Mouse (Mus musculus) kidney, embryonic 14.5 days (tissue): Measurements from ENCODE around the gene Cfap45. TPM values are rescaled to one million over a fixed set of nuclear protein-coding genes. Genes with fewer than 3 reads are reported as not detected.

Source experiments
- ATAC-seq: fragments of 200-750 bp; cut with Nextera tagmentation; 2 replicates; pipeline ENCODE4 v1.8.0; 2017; ENCODE audit warnings: moderate number of reproducible peaks, mild to moderate bottlenecking, moderate TSS enrichment, moderate library complexity; ENCODE audit not compliant: low FRiP score, low TSS enrichment
- H3K27ac ChIP-seq: fragments of 300-500 bp; sonication (generic); 2 replicates; pipeline ENCODE4 v1.5.1; 2014; ENCODE audit warnings: low read depth, mild to moderate bottlenecking, low read length, moderate library complexity, mixed read lengths
- H3K27me3 ChIP-seq: fragments of 300-500 bp; sonication (generic); 2 replicates; pipeline ENCODE4 v1.6.1; 2014; ENCODE audit warnings: mild to moderate bottlenecking, low read length; ENCODE audit not compliant: control insufficient read depth, insufficient read depth
- H3K36me3 ChIP-seq: fragments of 300-500 bp; sonication (generic); 2 replicates; pipeline ENCODE4 v1.6.1; 2014; ENCODE audit warnings: low read length, mixed read lengths; ENCODE audit not compliant: control insufficient read depth, insufficient read depth
- H3K4me1 ChIP-seq: fragments of 300-500 bp; sonication (generic); 2 replicates; pipeline ENCODE4 v1.6.1; 2014; ENCODE audit warnings: low read length, mixed read lengths; ENCODE audit not compliant: control insufficient read depth, insufficient read depth
- H3K4me2 ChIP-seq: fragments of 300-500 bp; sonication (generic); replicated peaks from 2 replicates; pipeline ENCODE4 v1.6.1; 2014; ENCODE audit warnings: low read depth, mild to moderate bottlenecking, low read length
- H3K4me3 ChIP-seq: fragments of 300-500 bp; sonication (generic); 2 replicates; pipeline ENCODE4 v1.5.1; 2014; ENCODE audit warnings: mild to moderate bottlenecking, low read length
- H3K9ac ChIP-seq: fragments of 300-500 bp; sonication (generic); 2 replicates; pipeline ENCODE4 v1.6.1; 2014; ENCODE audit warnings: low read depth, mild to moderate bottlenecking, low read length, moderate library complexity
- H3K9me3 ChIP-seq: fragments of 300-500 bp; sonication (generic); 2 replicates; pipeline ENCODE4 v1.6.1; 2016; ENCODE audit warnings: low read length; ENCODE audit not compliant: control insufficient read depth
- WGBS: fragments of 180-500 bp; shearing (Covaris S2); extraction: QIAGEN DNeasy Blood & Tissue Kit; methylation state at CpG from one replicate; pipeline ENCODE4 v1.1.7; 2014; 5-methylcytosine and 5-hydroxymethylcytosine counted together
- polyA plus RNA-seq: library from polyadenylated mRNA; unstranded; fragments of >200 nt; fragmentation: Nextera tagmentation; extraction: Ambion mirVana; gene quantifications from 2 replicates; pipeline ENCODE4 v1.2.1, GENCODE M21; 2014

Cfap45 gene
- polyA plus RNA-seq, 1 experiment from 2014 or later, result 1.2 TPM

DNA sequence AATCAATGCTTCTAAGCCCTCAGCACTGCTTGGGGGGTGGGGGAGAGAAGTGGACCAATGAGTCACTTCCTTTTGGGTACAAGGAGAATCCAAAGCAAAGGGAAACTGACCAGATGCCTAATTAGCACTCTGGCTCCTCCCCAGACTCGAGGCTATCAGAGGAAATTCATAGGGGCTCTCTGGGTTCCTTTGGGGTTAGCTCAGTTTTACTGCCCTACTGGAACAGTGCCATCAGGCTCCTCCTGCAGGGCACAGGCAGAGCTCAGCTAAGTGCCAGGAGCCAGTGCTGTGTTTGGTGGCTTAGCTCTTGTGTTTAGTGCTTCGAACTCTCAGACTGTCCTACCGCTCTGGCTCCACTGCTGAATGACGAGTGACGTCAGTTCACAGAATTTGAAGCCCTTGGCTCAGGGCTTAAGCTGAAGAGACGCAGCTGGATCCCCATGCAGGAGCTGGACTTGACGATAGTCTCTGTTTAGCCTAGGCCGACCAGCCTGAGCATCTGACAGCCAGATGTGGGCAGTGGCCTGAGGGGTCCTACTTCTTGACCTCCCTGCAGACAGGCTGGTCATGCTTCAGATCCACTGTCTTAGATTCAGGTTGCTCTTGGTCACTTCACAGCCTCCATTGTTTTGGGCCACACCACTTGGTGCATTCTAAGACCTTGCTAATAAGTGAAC lies 10.1 kb downstream of the Cfap45 start:
- Histone ChIP-seq H3K4me1 (0 out of 2 replicates have a peak, but pooled peaks cover 4% of the 10 kb centered on the region), H3K9ac (no peak overlapping the region), H3K4me3 (no peak overlapping the region), H3K27ac (no peak overlapping the region), H3K27me3 (0 out of 2 replicates have a peak, but pooled peaks cover 3% of the 10 kb centered on the region), H3K36me3 (no peaks in the 10 kb centered on the region), H3K4me2 (no peak overlapping the region), H3K9me3 (no peaks in the 10 kb centered on the region)
- 21% methylated on average over 8 of the region's 8 CpGs for WGBS
- ATAC-seq, result 0 out of 2 replicates have a peak, but pooled peaks have one; percentile 10

DNA sequence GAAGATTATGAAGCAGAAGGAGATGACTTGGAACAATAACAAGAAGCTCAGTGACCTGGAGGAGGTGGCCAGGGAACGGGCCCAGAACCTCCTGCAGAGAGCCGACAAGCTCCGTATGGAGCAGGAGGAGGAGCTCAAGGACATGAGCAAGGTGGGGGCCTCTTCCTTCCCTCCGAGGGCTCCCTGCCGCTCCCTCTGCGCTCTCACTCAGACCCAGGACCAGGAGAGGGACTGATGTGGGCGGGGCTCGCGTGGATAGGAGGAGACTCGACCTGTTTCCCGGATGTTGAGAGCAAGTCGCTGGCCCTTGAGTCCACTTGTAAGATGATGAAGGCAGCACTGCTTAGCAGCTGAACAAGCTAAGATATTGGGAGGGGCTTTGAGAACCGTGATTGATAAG lies 11.9 kb downstream of the Cfap45 start:
- Histone ChIP-seq H3K36me3 (no peaks in the 10 kb centered on the region), H3K27me3 (no peaks in the 10 kb centered on the region), H3K27ac (no peak overlapping the region), H3K4me3 (peak overlapping the region; percentile 16), H3K9ac (0 out of 2 replicates have a peak overlapping the region, but pooled peaks have one; percentile 20), H3K9me3 (no peaks in the 10 kb centered on the region), H3K4me1 (0 out of 2 replicates have a peak, but pooled peaks cover 4% of the 10 kb centered on the region), H3K4me2 (peak overlapping the region; percentile 36)
- peak; percentile 87 for ATAC-seq
- WGBS, result 3% methylated on average over 13 of the region's 13 CpGs

DNA sequence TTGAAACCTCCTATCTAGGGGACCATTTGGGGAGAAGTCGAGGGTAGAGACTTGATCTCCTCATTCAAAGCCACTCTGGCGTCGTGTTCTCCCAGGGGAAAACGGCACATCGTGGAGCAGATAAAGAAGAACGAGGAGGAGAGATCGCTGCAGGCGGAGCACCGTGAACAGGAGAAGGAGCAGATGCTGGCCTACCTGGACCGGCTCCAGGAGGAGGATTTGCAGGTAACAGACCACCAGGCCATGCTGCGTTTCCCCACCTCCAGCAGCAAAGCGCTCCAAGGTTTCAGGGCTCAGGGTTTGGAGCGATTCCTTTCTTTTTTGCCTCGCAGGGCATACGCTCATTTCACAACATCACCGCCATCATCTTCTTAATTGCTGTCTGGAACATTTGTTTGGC lies 14.5 kb downstream of the Cfap45 start:
- Histone ChIP-seq H3K4me3 (no peak overlapping the region), H3K4me1 (0 out of 2 replicates have a peak, but pooled peaks cover 4% of the 10 kb centered on the region), H3K9ac (no peak overlapping the region), H3K27me3 (no peaks in the 10 kb centered on the region), H3K4me2 (no peak overlapping the region), H3K36me3 (no peaks in the 10 kb centered on the region), H3K27ac (no peak overlapping the region), H3K9me3 (no peaks in the 10 kb centered on the region)
- 86% methylated on average over 16 of the region's 16 CpGs for WGBS
- ATAC-seq, result no peak

DNA sequence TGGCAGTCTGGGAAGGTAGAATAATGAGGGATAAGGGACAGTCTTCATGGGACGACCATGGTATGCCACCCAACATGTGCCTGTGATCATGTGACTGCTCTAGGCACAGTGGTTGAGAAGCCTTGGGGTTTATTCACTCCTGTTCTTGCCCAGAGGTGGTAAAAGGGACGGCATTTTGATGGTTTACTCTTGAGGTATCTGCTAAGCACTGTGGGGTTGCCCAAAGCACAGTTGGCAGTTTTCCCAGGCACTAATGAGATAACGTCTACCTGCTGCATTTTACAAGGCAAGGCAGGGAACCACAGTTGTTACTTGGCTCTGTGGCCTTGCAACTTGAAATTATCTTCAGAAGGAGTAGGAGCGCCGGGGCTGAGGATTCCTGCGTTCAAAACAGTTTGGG lies 19.2 kb downstream of the Cfap45 start:
- no peak overlapping the region for H3K4me2 ChIP-seq
- ATAC-seq, result no peak
- no peak overlapping the region for H3K9ac ChIP-seq
- H3K27ac ChIP-seq, result no peak overlapping the region
- H3K9me3 ChIP-seq, result no peaks in the 10 kb centered on the region
- no peaks in the 10 kb centered on the region for H3K27me3 ChIP-seq
- H3K36me3 ChIP-seq, result no peaks in the 10 kb centered on the region
- 71% methylated on average over 6 of the region's 6 CpGs for WGBS
- no peak overlapping the region for H3K4me3 ChIP-seq
- no peaks in the 10 kb centered on the region for H3K4me1 ChIP-seq

DNA sequence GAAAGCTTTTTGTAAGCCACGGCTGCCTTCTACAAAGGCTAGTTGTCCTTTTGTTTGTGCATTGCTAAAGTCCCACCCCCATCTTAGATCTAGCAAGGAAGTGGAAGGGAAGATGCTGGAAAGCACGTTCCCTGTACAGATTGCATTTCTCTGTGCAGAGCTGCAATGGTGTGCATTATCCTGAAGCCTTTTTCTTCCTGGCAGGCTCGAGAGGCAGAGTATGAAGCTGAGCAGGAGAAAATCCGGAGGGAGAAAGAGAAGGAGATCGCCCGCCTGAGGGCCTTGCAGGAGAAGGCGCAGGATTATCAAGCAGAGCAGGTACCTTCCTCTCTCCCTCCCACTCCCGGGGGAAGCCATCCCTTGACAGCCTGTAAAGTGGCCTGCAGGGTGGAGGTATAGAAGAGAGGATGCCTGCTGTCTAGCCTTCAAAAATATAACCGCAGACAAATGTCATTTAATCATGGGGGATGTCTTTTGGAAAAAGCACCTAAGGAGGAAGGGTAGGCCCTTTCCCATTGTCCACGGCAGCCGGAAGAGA lies 19.8 kb downstream of the Cfap45 start:
- Histone ChIP-seq H3K9ac (no peak overlapping the region), H3K4me3 (no peak overlapping the region), H3K27me3 (no peaks in the 10 kb centered on the region), H3K36me3 (no peaks in the 10 kb centered on the region), H3K4me2 (no peak overlapping the region), H3K27ac (no peak overlapping the region), H3K4me1 (no peaks in the 10 kb centered on the region), H3K9me3 (no peaks in the 10 kb centered on the region)
- ATAC-seq, result no peak
- 67% methylated on average over 11 of the region's 11 CpGs for WGBS

DNA sequence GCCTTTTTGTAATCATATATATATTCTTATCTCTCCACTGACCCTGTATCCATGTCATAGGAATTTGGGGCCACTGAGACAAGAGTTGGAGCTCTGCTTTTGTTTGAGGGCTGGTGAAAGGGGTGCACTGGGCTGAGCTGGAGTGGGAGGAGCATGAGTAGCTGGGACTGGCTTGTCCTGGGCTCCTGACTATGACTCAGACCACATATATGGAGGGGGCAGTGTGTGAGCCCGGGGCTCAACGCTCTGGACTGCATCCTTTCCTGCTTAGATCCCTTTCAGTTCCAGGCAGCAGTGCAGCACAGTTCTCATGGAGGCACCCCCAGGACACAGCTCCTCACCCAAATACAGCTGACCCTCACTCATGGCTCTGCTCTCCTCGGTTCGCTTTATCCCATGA lies 25.5 kb downstream of the Cfap45 start:
- Histone ChIP-seq H3K9ac (no peak overlapping the region), H3K36me3 (no peaks in the 10 kb centered on the region), H3K4me1 (peaks cover 9% of the 10 kb centered on the region), H3K27me3 (no peaks in the 10 kb centered on the region), H3K4me2 (no peak overlapping the region), H3K27ac (no peak overlapping the region), H3K9me3 (no peaks in the 10 kb centered on the region), H3K4me3 (no peak overlapping the region)
- 90% methylated on average over 4 of the region's 4 CpGs for WGBS
- ATAC-seq, result no peak

GRCm38 (mm10) chr1:172548501-172548900 lies 27.9 kb downstream of the Cfap45 start:
- WGBS, result 41% methylated on average over 7 of the region's 7 CpGs
- Histone ChIP-seq H3K27ac (no peak overlapping the region), H3K4me2 (no peak overlapping the region), H3K9me3 (no peaks in the 10 kb centered on the region), H3K27me3 (no peaks in the 10 kb centered on the region), H3K9ac (no peak overlapping the region), H3K4me3 (no peak overlapping the region), H3K4me1 (peaks cover 11% of the 10 kb centered on the region), H3K36me3 (no peaks in the 10 kb centered on the region)
- ATAC-seq, result no peak

GRCm38 (mm10) chr1:172549314-172549713 lies 28.7 kb downstream of the Cfap45 start:
- 19% methylated on average over 2 of the region's 2 CpGs for WGBS

GRCm38 (mm10) chr1:172549717-172550116 lies 29.1 kb downstream of the Cfap45 start:
- WGBS, result 5% methylated on average over 8 of the region's 8 CpGs
- H3K4me2 ChIP-seq, result peak overlapping the region; percentile 42

More at GRCm38 (mm10) chr1:172549314-172549713, 28.7 kb downstream of the Cfap45 start:
- no peaks in the 10 kb centered on the region for H3K27me3 ChIP-seq
- peak overlapping the region; percentile 42; the same call in 1 of the 2 replicates for H3K4me2 ChIP-seq
- no peak overlapping the region; the same call in 1 of the 2 replicates for H3K4me3 ChIP-seq
- no peaks in the 10 kb centered on the region for H3K9me3 ChIP-seq
- H3K9ac ChIP-seq, result no peak overlapping the region
- no peak for ATAC-seq
- H3K36me3 ChIP-seq, result no peaks in the 10 kb centered on the region
- peaks cover 15% of the 10 kb centered on the region for H3K4me1 ChIP-seq
- no peak overlapping the region for H3K27ac ChIP-seq

More at GRCm38 (mm10) chr1:172549717-172550116, 29.1 kb downstream of the Cfap45 start:
- no peak for ATAC-seq
- Histone ChIP-seq H3K9me3 (no peaks in the 10 kb centered on the region), H3K4me1 (peaks cover 15% of the 10 kb centered on the region), H3K4me3 (peak overlapping the region; percentile 38), H3K36me3 (no peaks in the 10 kb centered on the region), H3K27me3 (no peaks in the 10 kb centered on the region), H3K27ac (no peak overlapping the region), H3K9ac (peak overlapping the region; percentile 3; the same call in 1 of the 2 replicates)
